Mouse (Mus musculus) ES-Bruce4 (cell line): ENCODE data around the gene Large1. TPM values are rescaled to one million over a fixed set of nuclear protein-coding genes. Genes with fewer than 3 reads are reported as not detected.

Experiments used
- H3K27ac ChIP-seq: 2 replicates; pipeline ENCODE4 v1.5.1; 2012; ENCODE audit warnings: low read length, inconsistent platforms; ENCODE audit not compliant: insufficient read depth
- H3K27me3 ChIP-seq: 2 replicates; pipeline ENCODE4 v1.6.1; 2012; ENCODE audit warnings: mild to moderate bottlenecking, low read length, inconsistent platforms; ENCODE audit not compliant: control insufficient read depth, poor library complexity, insufficient read depth, severe bottlenecking
- H3K36me3 ChIP-seq: 2 replicates; pipeline ENCODE4 v1.6.1; 2012; ENCODE audit warnings: inconsistent platforms, mild to moderate bottlenecking, low read length, moderate library complexity; ENCODE audit not compliant: control insufficient read depth, poor library complexity, insufficient read depth, severe bottlenecking
- H3K4me1 ChIP-seq: one replicate; pipeline ENCODE4 v1.8.1; 2011; ENCODE audit warnings: low read length; ENCODE audit not compliant: control insufficient read depth, insufficient read depth
- H3K4me3 ChIP-seq: 2 replicates; pipeline ENCODE4 v1.5.1; 2011; ENCODE audit warnings: low read depth, mild to moderate bottlenecking, low read length
- H3K9ac ChIP-seq: 2 replicates; pipeline ENCODE4 v1.6.1; 2012; ENCODE audit warnings: low read depth, mild to moderate bottlenecking, inconsistent platforms; ENCODE audit not compliant: poor library complexity, severe bottlenecking
- H3K9me3 ChIP-seq: replicated peaks from 2 replicates; pipeline ENCODE4 v1.6.1; 2012; ENCODE audit warnings: mild to moderate bottlenecking, low read length, inconsistent platforms; ENCODE audit not compliant: control insufficient read depth, poor library complexity, insufficient read depth, severe bottlenecking
- CTCF ChIP-seq: IDR thresholded peaks from one replicate; pipeline ENCODE4 v1.8.1; 2011; ENCODE audit warnings: low read depth, low read length
- EP300 ChIP-seq: IDR thresholded peaks from 2 replicates; pipeline ENCODE4 v1.6.1; 2011; ENCODE audit warnings: low read depth, low read length; ENCODE audit not compliant: insufficient read depth
- POLR2A ChIP-seq: IDR thresholded peaks from one replicate; pipeline ENCODE4 v1.8.1; 2011; ENCODE audit warnings: low read length; ENCODE audit not compliant: insufficient read depth
- polyA plus RNA-seq: library from polyadenylated mRNA; stranded (reverse); fragments of >200 nt; gene quantifications from 2 replicates; pipeline ENCODE4 v1.2.4, GENCODE M21; 2011; ENCODE audit warnings: low read depth; ENCODE audit not compliant: missing spikeins, insufficient read depth, insufficient read length

Gene Large1
- polyA plus RNA-seq, 1 experiment, result 20.2 TPM

GRCm38 (mm10) chr8:73160945-73161344 lies 192.4 kb downstream of the Large1 start:
- H3K36me3 ChIP-seq, result no peaks in the 10 kb centered on the region
- no peak overlapping the region for H3K9ac ChIP-seq
- no peaks in the 10 kb centered on the region for H3K9me3 ChIP-seq
- TF ChIP-seq EP300 (no peak), CTCF (no peak), POLR2A (no peak)
- no peak overlapping the region for H3K4me3 ChIP-seq
- H3K4me1 ChIP-seq, result no peaks in the 10 kb centered on the region
- H3K27ac ChIP-seq, result no peak overlapping the region
- no peaks in the 10 kb centered on the region for H3K27me3 ChIP-seq

GRCm38 (mm10) chr8:73147236-73147635 lies 206.1 kb downstream of the Large1 start:
- H3K4me1 ChIP-seq, result no peaks in the 10 kb centered on the region
- H3K27me3 ChIP-seq, result no peaks in the 10 kb centered on the region; the same call in 1 of the 2 replicates
- H3K9me3 ChIP-seq, result no peaks in the 10 kb centered on the region
- no peak overlapping the region for H3K9ac ChIP-seq
- TF ChIP-seq EP300 (no peak), CTCF (no peak), POLR2A (no peak)
- no peaks in the 10 kb centered on the region for H3K36me3 ChIP-seq
- no peak overlapping the region for H3K4me3 ChIP-seq
- H3K27ac ChIP-seq, result no peak overlapping the region

- TF ChIP-seq POLR2A, result no peak
- no peak for TF ChIP-seq EP300
- no peak for TF ChIP-seq CTCF
Observed at GRCm38 (mm10) chr8:73142660-73143395, 210.5 kb downstream of the Large1 start.

GRCm38 (mm10) chr8:73135397-73135796 lies 217.9 kb downstream of the Large1 start:
- Histone ChIP-seq H3K27me3 (no peaks in the 10 kb centered on the region), H3K4me3 (no peak overlapping the region), H3K4me1 (no peaks in the 10 kb centered on the region), H3K9ac (no peak overlapping the region), H3K9me3 (no peaks in the 10 kb centered on the region), H3K36me3 (no peaks in the 10 kb centered on the region), H3K27ac (no peak overlapping the region)
- TF ChIP-seq CTCF, result no peak
- no peak for TF ChIP-seq POLR2A
- TF ChIP-seq EP300, result no peak

More at GRCm38 (mm10) chr8:73142660-73143395, 210.5 kb downstream of the Large1 start:
- Histone ChIP-seq H3K36me3 (no peaks in the 10 kb centered on the region), H3K27me3 (no peaks in the 10 kb centered on the region), H3K9ac (no peak overlapping the region), H3K9me3 (no peaks in the 10 kb centered on the region), H3K4me1 (no peaks in the 10 kb centered on the region), H3K27ac (no peak overlapping the region), H3K4me3 (no peak overlapping the region)

DNA sequence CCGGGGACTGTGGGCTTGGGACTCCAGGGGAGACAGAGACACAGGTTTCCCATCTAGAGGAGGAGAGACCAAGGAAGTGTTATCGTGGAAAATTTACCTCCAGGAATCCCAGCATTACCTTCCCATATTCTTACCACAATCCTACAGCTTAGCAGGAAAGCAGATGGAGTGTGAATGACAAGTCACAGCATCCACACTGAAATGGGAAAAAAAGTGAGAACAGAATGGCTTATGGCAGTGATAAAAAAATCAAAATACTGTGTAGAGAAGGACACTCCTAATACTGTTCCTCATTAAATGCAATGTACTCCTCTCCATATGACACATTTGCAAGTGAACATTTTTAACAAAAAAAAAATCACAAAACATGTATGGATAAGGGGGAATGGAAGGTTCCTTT lies 221.3 kb downstream of the Large1 start:
- Histone ChIP-seq H3K9ac (no peak overlapping the region), H3K36me3 (no peaks in the 10 kb centered on the region), H3K27me3 (no peaks in the 10 kb centered on the region), H3K4me1 (no peaks in the 10 kb centered on the region), H3K4me3 (no peak overlapping the region), H3K9me3 (no peaks in the 10 kb centered on the region), H3K27ac (no peak overlapping the region)
- TF ChIP-seq POLR2A (no peak), CTCF (no peak), EP300 (no peak)

- TF ChIP-seq CTCF (no peak), EP300 (no peak)
- H3K36me3 ChIP-seq, result no peaks in the 10 kb centered on the region
- H3K9me3 ChIP-seq, result no peaks in the 10 kb centered on the region
- H3K4me1 ChIP-seq, result no peaks in the 10 kb centered on the region
- H3K9ac ChIP-seq, result no peak overlapping the region
- no peaks in the 10 kb centered on the region for H3K27me3 ChIP-seq
- no peak overlapping the region for H3K4me3 ChIP-seq
- H3K27ac ChIP-seq, result no peak overlapping the region
Observed at GRCm38 (mm10) chr8:73123864-73124499, 229.4 kb downstream of the Large1 start.
